Mouse (Mus musculus): ENCODE data around the gene Bcl7b. TPM values are rescaled to one million over a fixed set of nuclear protein-coding genes. Genes with fewer than 3 reads are reported as not detected.
"Not testable (repeated sequence)": the region's sequence is repeated elsewhere in the genome, so short reads cannot be mapped to it uniquely, and the experiment has no call there.

Bcl7b gene
- polyA plus RNA-seq, 1 experiment from 2014 or later, result 43.5 TPM

- no peak for ATAC-seq
- in situ Hi-C loops (cut with MboI; ENCODE audit: low pct_unique_long_range_greater_than_20kb), result loop anchor here (5.0 kb wide), 1 partner anchor 75 kb away; no protein-coding TSS in a partner anchor
- ChIA-PET POLR2A (interaction anchor here (0.8 to 0.9 kb wide), 2 partner anchors 30 to 74 kb away, joined by 3 to 4 read pairs; no protein-coding TSS in a partner anchor), CTCF (interaction anchor here (0.7 to 1.1 kb wide), 4 partner anchors 12 to 78 kb away, joined by 3 read pairs; no protein-coding TSS in a partner anchor)
- DNase-seq (ENCODE audit: low read depth, low spot score), result no peak
- TF ChIP-seq CTCF (IDR thresholded peaks at IDR 0.05), result no peak
- no peaks in the 10 kb centered on the region for H3K27me3 ChIP-seq
Measured at GRCm38 (mm10) chr5:135192431-135192830, 24.3 kb downstream of the Bcl7b start.

DNA sequence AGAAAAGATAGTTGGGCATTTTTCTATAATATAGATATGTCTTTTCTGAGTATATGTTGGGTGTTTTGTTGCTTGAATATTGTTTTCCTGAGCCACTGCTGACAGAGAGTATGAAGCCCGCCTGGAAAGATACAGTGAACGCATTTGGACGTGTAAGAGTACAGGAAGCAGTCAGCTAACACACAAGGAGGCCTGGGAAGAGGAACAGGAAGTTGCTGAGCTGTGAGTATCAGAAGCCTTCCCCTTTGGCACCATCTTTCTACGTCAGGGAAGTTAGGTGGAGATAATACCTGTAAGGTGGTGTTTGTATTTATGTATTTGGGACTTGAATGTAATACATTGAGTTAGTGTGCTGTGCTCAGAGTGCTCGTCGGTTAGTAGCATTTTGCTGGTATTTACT lies 28.3 kb downstream of the Bcl7b start:
- no peaks in the 10 kb centered on the region for H3K27me3 ChIP-seq
- ATAC-seq (no peak), DNase-seq (ENCODE audit: low read depth, low spot score) (no peak)
- CTCF ChIA-PET, result interaction anchor here (1.1 kb wide), 1 partner anchor 10 kb away, joined by 3 read pairs; no protein-coding TSS in a partner anchor
- in situ Hi-C loops (cut with MboI; ENCODE audit: low pct_unique_long_range_greater_than_20kb), result no loop called here
- POLR2A ChIA-PET, result no interaction called here
- TF ChIP-seq CTCF (IDR thresholded peaks at IDR 0.05), result no peak

GRCm38 (mm10) chr5:135202763-135203162 lies 34.7 kb downstream of the Bcl7b start:
- in situ Hi-C loops (cut with MboI; ENCODE audit: low pct_unique_long_range_greater_than_20kb), result no loop called here
- DNase-seq (ENCODE audit: low read depth, low spot score), result no peak
- no peak for TF ChIP-seq CTCF (IDR thresholded peaks at IDR 0.05)
- CTCF ChIA-PET, result no interaction called here
- no peak for ATAC-seq
- POLR2A ChIA-PET, result no interaction called here
- no peaks in the 10 kb centered on the region for H3K27me3 ChIP-seq

- peak; percentile 40 for TF ChIP-seq CTCF (IDR thresholded peaks at IDR 0.05)
- H3K27me3 ChIP-seq, result no peaks in the 10 kb centered on the region
- DNase-seq (ENCODE audit: low read depth, low spot score), result no peak
- no peak for ATAC-seq
- POLR2A ChIA-PET, result interaction anchor here (0.7 kb wide), 1 partner anchor 22 kb away, joined by 3 read pairs; no protein-coding TSS in a partner anchor
- in situ Hi-C loops (cut with MboI; ENCODE audit: low pct_unique_long_range_greater_than_20kb), result no loop called here
- CTCF ChIA-PET, result no interaction called here
Measured at GRCm38 (mm10) chr5:135208197-135208596, 40.1 kb downstream of the Bcl7b start.

- ATAC-seq (no peak), DNase-seq (ENCODE audit: low read depth, low spot score) (no peak)
- ChIA-PET POLR2A (no interaction called here), CTCF (interaction anchor here (2.5 kb wide), 1 partner anchor 10 kb away, joined by 9 read pairs; no protein-coding TSS in a partner anchor)
- TF ChIP-seq CTCF (IDR thresholded peaks at IDR 0.05), result no peak
- no peaks in the 10 kb centered on the region for H3K27me3 ChIP-seq
- in situ Hi-C loops (cut with MboI; ENCODE audit: low pct_unique_long_range_greater_than_20kb), result no loop called here
Measured at GRCm38 (mm10) chr5:135216871-135217270, 48.8 kb downstream of the Bcl7b start.

DNA sequence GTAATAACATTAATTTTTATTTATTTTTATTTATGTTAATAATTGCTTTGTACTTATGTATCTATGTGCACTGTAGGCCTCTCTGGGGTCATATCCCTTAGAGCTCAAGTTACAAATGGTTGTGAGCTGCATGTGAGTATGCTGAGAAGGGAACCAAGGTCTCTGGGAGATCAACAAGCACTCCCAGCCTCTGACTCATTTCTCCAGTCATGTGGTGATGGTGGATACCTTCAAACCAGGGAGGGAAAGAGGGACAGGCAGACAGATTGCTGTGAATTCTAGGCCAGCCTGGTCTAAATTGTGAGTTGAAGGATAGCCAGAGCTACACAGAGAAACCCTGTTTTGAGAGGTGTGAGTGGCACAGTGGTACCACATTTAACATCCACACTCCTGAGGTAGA lies 52.9 kb downstream of the Bcl7b start:
- no peak for DNase-seq (ENCODE audit: low read depth, low spot score)
- POLR2A ChIA-PET, result no interaction called here
- no peaks in the 10 kb centered on the region for H3K27me3 ChIP-seq
- in situ Hi-C loops (cut with MboI; ENCODE audit: low pct_unique_long_range_greater_than_20kb), result no loop called here
- TF ChIP-seq CTCF (IDR thresholded peaks at IDR 0.05), result no peak
- CTCF ChIA-PET, result no interaction called here
- no peak for ATAC-seq

GRCm38 (mm10) chr5:135222066-135222465 lies 54.0 kb downstream of the Bcl7b start:
- TF ChIP-seq CTCF (IDR thresholded peaks at IDR 0.05), result no peak

GRCm38 (mm10) chr5:135224169-135224568 lies 56.1 kb downstream of the Bcl7b start:
- TF ChIP-seq CTCF (IDR thresholded peaks at IDR 0.05), result no peak
- CTCF ChIA-PET, result interaction anchor here (0.9 kb wide), 1 partner anchor 11 kb away, joined by 3 read pairs; no protein-coding TSS in a partner anchor
- POLR2A ChIA-PET, result no interaction called here
- in situ Hi-C loops (cut with MboI; ENCODE audit: low pct_unique_long_range_greater_than_20kb), result no loop called here
- H3K27me3 ChIP-seq, result no peaks in the 10 kb centered on the region
- DNase-seq (ENCODE audit: low read depth, low spot score), result no peak
- no peak for ATAC-seq

More at GRCm38 (mm10) chr5:135222066-135222465, 54.0 kb downstream of the Bcl7b start:
- ATAC-seq (no peak), DNase-seq (ENCODE audit: low read depth, low spot score) (no peak)
- POLR2A ChIA-PET, result interaction anchor here (0.6 to 0.7 kb wide), 2 partner anchors 29 to 124 kb away, joined by 3 read pairs; no protein-coding TSS in a partner anchor
- CTCF ChIA-PET, result no interaction called here
- H3K27me3 ChIP-seq, result no peaks in the 10 kb centered on the region
- in situ Hi-C loops (cut with MboI; ENCODE audit: low pct_unique_long_range_greater_than_20kb), result no loop called here

GRCm38 (mm10) chr5:135225879-135226278 lies 57.8 kb downstream of the Bcl7b start:
- ChIA-PET CTCF (interaction anchor here (1.4 to 2.4 kb wide), 2 partner anchors 9 kb away, joined by 3 to 9 read pairs; no protein-coding TSS in a partner anchor), POLR2A (interaction anchor here (1.4 kb wide), 1 partner anchor 17 kb away, joined by 3 read pairs; no protein-coding TSS in a partner anchor)
- in situ Hi-C loops (cut with MboI; ENCODE audit: low pct_unique_long_range_greater_than_20kb); ATAC-seq; DNase-seq (ENCODE audit: low read depth, low spot score); H3K27me3 ChIP-seq: not testable (repeated sequence)
- peak; percentile 55 for TF ChIP-seq CTCF (IDR thresholded peaks at IDR 0.05)

- ChIA-PET CTCF (no interaction called here), POLR2A (no interaction called here)
- H3K27me3 ChIP-seq, result no peaks in the 10 kb centered on the region
- no peak for ATAC-seq
- no peak for DNase-seq (ENCODE audit: low read depth, low spot score)
- in situ Hi-C loops (cut with MboI; ENCODE audit: low pct_unique_long_range_greater_than_20kb), result no loop called here
- TF ChIP-seq CTCF (IDR thresholded peaks at IDR 0.05), result no peak
Measured at GRCm38 (mm10) chr5:135230186-135230585, 62.1 kb downstream of the Bcl7b start.

Other genes starting within 250 kb of the Bcl7b start
- gene Mettl27, start 235.9 kb upstream of the Bcl7b start, polyA plus RNA-seq (2021), result 27.5 TPM
- gene Cldn4, start 221.3 kb upstream of the Bcl7b start, polyA plus RNA-seq (2021), result 0.09 TPM
- not detected for gene Cldn3, start 182.1 kb upstream of the Bcl7b start, polyA plus RNA-seq (2021)
- gene Abhd11, start 159.1 kb upstream of the Bcl7b start, polyA plus RNA-seq (2021), result 82.8 TPM
- gene Stx1a, start 144.8 kb upstream of the Bcl7b start, polyA plus RNA-seq (2021), result 12.0 TPM
- 22.5 TPM for gene Dnajc30, start 104.1 kb upstream of the Bcl7b start, polyA plus RNA-seq (2021)
- 58.7 TPM for gene Bud23, start 103.3 kb upstream of the Bcl7b start, polyA plus RNA-seq (2021)
- 18.1 TPM for gene Vps37d, start 90.0 kb upstream of the Bcl7b start, polyA plus RNA-seq (2021)
- gene Mlxipl, start 78.4 kb upstream of the Bcl7b start, polyA plus RNA-seq (2021), result 2.8 TPM
- 12.3 TPM for gene Tbl2, start 18.6 kb upstream of the Bcl7b start, polyA plus RNA-seq (2021)
- 92.8 TPM for gene Baz1b, start 19.0 kb downstream of the Bcl7b start, polyA plus RNA-seq (2021)
- 0.39 TPM for gene Fzd9, start 82.9 kb downstream of the Bcl7b start, polyA plus RNA-seq (2021)
- not detected for gene Fkbp6, start 181.8 kb downstream of the Bcl7b start, polyA plus RNA-seq (2021)
- gene Trim50, start 185.0 kb downstream of the Bcl7b start, polyA plus RNA-seq (2021), result not detected
- gene Nsun5, start 201.7 kb downstream of the Bcl7b start, polyA plus RNA-seq (2021), result 28.7 TPM
- gene Pom121, start 226.3 kb downstream of the Bcl7b start, polyA plus RNA-seq (2021), result 33.2 TPM

Measured in Patski (cell line).